Mouse (Mus musculus): ENCODE measurements at regions not wholly inside any gene's neighbourhood (a gene's known extent, or its start where the extent isn't known, plus 50 kb on each side); places are given as distances from the start of the nearest gene placed in this dataset.

GRCm38 (mm10) chr11:85966207-85966606, 80.0 kb downstream of the Tbx4 start:
- DNase-seq (ENCODE audit: low spot score in 2 of 2) = no peak

DNA sequence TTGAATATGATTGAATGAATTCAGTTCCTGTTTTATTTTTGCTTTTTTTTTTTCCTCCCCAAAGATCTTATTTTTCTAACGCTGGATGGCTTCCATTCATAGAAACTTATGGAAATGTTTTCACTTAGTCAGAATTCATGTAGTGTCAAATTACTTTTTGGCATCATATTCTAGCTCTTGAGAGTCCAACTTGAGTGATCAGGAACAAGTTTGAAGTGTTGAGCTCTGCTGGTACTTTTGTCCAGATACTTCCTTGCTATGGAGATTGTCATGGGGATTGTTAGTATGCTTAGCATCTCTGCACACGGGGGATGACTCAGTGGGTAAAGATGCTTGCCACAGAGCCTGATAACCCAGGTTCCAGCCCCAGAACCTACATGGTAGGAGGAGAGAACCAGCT, 84.1 kb downstream of the Tbx4 start:
- no peak for DNase-seq (ENCODE audit: low spot score in 2 of 2)

- DNase-seq (ENCODE audit: low spot score in 2 of 2) = peak; percentile 39 to 51
Measured at GRCm38 (mm10) chr11:85972385-85972784, 86.2 kb downstream of the Tbx4 start.

DNA sequence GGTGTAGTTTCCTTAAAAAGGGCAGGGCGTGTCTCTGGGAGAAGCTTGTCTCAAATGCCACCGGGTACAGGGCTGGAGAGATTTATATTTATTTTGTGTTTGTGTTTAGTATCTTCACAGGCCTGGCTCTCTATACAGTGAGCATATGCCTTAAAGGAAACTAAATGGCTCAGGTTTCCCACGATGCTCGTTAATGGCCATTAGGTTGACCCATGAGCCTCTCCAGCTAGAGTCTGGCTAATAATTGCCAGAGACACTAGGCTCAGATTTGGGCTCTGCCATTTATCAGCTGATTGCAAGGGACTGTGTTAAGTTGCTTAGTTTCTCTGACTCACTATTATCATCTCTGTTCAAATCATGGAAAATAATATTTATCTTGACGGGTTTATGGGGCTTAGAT, 87.5 kb downstream of the Tbx4 start:
- DNase-seq (ENCODE audit: low spot score in 2 of 2) = no peak

DNA sequence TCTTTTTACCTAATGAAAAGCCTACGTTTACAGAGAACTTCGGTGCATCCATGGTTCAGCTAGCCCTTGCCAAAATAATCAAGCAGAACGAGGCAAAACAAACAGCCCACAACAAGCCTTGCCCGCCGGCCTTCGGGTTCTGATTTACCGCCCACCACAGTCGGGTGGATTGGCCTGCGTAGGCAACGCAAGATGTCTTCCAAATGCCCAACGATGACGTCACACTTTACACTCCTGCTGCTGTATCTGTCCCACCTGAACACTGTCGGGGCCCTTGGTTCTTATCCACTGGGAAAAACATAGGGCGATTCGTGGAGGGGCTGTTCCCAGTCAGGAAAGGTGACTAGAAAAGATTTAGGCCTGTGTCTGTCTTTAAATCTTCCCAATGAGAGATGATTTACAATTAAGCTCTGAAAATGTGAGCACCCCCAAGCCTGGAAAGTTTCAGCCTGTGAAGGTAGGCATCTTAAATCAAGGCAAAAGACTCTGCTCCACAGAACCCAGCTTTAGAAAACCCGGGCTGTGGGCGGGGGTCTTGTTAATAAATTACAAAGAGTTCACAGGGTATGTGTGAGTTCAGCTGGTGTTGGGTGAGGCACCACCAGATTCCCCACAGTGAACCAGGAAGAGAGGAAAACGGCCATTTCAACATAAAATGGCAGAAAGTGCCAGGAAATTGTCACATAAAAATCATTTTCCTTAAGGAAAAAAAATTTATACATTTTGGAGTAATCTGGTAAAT, 90.6 kb downstream of the Tbx4 start:
- DNase-seq (ENCODE audit: low spot score in 2 of 2) = no peak

- DNase-seq (ENCODE audit: low spot score in 2 of 2) = no peak
Measured at GRCm38 (mm10) chr11:85980388-85980787, 94.2 kb downstream of the Tbx4 start.

- peak; percentile 4 to 13 for DNase-seq (ENCODE audit: low spot score in 2 of 2)
Measured at GRCm38 (mm10) chr11:85981561-85981960, 95.3 kb downstream of the Tbx4 start.

DNA sequence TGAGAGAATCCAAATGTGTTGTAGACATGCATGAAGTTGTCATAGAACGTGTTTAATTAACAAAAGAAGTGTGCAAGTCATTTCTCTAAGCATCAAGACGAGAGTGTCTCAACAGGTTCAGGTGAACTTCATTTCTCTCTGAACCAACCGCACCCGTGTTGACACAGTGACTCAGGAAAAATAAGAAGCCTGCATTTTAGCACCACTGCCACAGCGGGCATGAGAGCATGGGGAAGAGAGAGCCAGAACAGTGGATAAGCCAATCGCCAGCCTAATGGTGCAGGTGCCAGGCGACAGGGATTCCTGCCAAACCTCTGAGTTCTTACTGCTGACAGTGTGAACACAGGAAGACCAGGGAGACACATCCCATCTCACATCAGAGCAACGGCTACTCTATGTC, 100.1 kb downstream of the Tbx4 start:
- DNase-seq (ENCODE audit: low spot score in 2 of 2) = no peak

DNA sequence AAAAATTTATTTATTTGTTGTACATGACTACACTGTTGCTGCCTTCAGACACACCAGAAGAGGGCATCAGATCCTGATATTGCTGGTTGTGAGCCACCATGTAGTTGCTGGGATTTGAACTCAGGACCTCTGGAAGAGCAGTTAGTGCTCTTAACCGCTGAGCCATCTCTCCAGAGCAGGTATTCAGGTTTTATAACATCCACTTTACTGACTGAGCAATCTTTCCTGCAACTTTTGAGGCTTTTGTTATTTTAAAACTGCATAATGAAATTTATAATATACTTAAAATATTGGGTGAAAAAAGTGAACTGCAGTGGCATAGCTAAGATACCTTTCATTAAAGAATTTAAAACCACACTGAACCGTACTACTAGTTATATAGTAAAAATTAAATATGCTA, 101.0 kb downstream of the Tbx4 start:
- no peak for DNase-seq (ENCODE audit: low spot score in 2 of 2)

DNA sequence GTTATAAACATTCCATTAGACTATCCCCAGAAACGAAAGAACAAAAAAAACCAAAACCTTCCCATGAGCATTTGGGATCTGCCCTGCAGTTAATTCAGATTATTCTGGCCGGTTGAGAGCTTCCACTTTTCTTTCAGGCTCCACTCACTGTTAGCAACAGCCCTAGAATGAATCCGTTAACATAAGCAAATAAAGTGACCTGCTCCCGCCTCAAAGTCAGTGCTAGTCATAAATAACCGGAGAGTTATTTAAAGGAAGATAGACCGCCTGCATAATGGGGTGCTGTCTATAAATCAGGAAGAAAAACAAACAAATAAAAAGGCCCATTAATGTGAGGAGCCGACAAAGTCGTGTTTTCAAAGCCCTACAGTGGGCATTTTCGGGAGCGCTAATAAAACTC, 103.3 kb downstream of the Tbx4 start:
- no peak for DNase-seq (ENCODE audit: low spot score in 2 of 2)

GRCm38 (mm10) chr11:85989940-85990493, 103.8 kb downstream of the Tbx4 start:
- no peak for DNase-seq (ENCODE audit: low spot score in 2 of 2)

GRCm38 (mm10) chr11:85995318-85996095, 109.3 kb downstream of the Tbx4 start:
- DNase-seq (ENCODE audit: low spot score in 2 of 2) = peak; percentile 8 to 22

DNA sequence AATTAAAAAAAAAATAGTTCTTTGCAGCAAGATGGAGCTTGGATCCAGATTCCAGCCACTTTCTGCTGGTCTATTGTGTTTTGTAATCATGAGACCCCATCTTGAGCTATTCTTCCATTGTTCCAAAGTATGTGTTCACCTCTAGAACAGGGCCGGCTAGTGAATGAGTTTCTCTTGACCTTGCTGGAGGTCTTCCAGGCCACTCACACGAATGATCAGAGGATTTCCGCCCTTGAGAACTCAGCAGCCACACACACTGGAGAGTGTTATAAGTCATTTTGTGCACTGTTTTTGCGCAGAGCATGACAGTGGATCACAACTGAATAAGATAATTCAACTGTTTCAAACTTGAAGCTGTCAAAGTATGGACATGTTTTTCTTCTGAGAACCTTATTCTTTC, 110.5 kb downstream of the Tbx4 start:
- no peak for DNase-seq (ENCODE audit: low spot score in 2 of 2)

GRCm38 (mm10) chr11:86003341-86003740, 117.1 kb downstream of the Tbx4 start:
- no peak for DNase-seq (ENCODE audit: low spot score in 2 of 2)

GRCm38 (mm10) chr11:86005284-86005683, 119.1 kb downstream of the Tbx4 start:
- DNase-seq (ENCODE audit: low spot score in 2 of 2) = no peak

DNA sequence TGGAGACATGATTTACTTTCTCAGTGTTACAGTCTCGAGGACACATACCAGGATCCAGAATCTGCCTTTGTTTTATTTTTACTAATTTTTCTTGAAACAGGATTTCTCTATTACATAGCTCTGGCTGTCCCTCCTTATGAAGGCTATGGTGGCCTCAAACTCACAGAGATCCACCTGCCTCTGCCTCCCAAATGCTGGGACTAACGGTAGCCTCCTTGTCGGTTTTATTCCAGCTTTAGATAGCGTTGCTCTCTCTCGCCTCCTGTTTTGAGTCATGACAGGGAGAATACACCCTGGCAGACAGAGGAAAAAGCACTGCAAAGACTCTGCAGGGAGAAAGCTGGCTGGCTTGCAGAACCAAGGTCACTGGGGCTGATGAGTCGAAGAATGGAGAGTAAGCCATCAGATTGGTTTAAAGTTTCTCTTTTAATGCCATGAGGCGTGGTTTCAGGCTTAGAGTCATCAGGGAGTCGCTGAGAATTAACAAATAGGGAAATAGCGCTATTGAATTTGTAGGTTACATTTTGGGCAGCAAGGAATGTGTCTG, 119.8 kb downstream of the Tbx4 start:
- DNase-seq (ENCODE audit: low spot score in 2 of 2) = no peak

GRCm38 (mm10) chr11:86006859-86007258, 120.6 kb downstream of the Tbx4 start:
- no peak for DNase-seq (ENCODE audit: low spot score in 2 of 2)

Measured in right cerebral cortex, postnatal 36 days (tissue).